Mouse (Mus musculus): ENCODE measurements around the gene Adcy9. TPM values are rescaled to one million over a fixed set of nuclear protein-coding genes. Genes with fewer than 3 reads are reported as not detected.

Gene Adcy9
- polyA plus RNA-seq, 1 experiment: 5.5 TPM

Other genes starting within 250 kb of the Adcy9 start
- gene Crebbp, start 206.5 kb downstream of the Adcy9 start, polyA plus RNA-seq (2012; rRNA removed): 18.2 and 23.9 TPM in 2 replicates
- 2.9 and 3.3 TPM in 2 replicates for gene Srl, start 121.3 kb upstream of the Adcy9 start, polyA plus RNA-seq (2012; rRNA removed)
- gene Tfap4, start 139.4 kb upstream of the Adcy9 start, polyA plus RNA-seq (2012; rRNA removed): 11.1 and 13.2 TPM in 2 replicates
- 8.1 TPM in 2 replicates for gene Glis2, start 174.2 kb upstream of the Adcy9 start, polyA plus RNA-seq (2012; rRNA removed)
- gene Pam16, start 204.5 kb upstream of the Adcy9 start, polyA plus RNA-seq (2012; rRNA removed): 12.2 and 16.5 TPM in 2 replicates
- 5.3 and 5.5 TPM in 2 replicates for gene Vasn, start 219.4 kb upstream of the Adcy9 start, polyA plus RNA-seq (2012; rRNA removed)
- 31.3 and 35.5 TPM in 2 replicates for gene Dnaja3, start 219.5 kb upstream of the Adcy9 start, polyA plus RNA-seq (2012; rRNA removed)